Mouse (Mus musculus) megakaryocyte progenitor cell, adult 5-6 weeks (primary cell): ENCODE data around the gene Tnrc6b. TPM values are rescaled to one million over a fixed set of nuclear protein-coding genes. Genes with fewer than 3 reads are reported as not detected.

Experiments used
- ATAC-seq: replicated peaks from 2 replicates; pipeline ENCODE4 v1.8.0; 2016; ENCODE audit warnings: mild to moderate bottlenecking, moderate TSS enrichment, inconsistent platforms; ENCODE audit not compliant: poor library complexity
- total RNA-seq, 2 experiments: library from RNA; stranded (forward) in 1 of 2; stranded (reverse) in 1 of 2; fragments of 157-497, 149-512 nt in 1 of 2; fragments of 200-1000 nt in 1 of 2; gene quantifications; 2 replicates each; pipeline versions ENCODE4 v1.2.3 to v1.2.4; 2015 to 2017

Tnrc6b gene
- total RNA-seq, 2 experiments from 2014 or later = 46.5 to 46.6 TPM

GRCm38 (mm10) chr15:80701481-80702257 is 9.4 kb upstream of the Tnrc6b start:
- ATAC-seq = no peak

- ATAC-seq = no peak
Measured at GRCm38 (mm10) chr15:80702910-80703309, 8.2 kb upstream of the Tnrc6b start.

DNA sequence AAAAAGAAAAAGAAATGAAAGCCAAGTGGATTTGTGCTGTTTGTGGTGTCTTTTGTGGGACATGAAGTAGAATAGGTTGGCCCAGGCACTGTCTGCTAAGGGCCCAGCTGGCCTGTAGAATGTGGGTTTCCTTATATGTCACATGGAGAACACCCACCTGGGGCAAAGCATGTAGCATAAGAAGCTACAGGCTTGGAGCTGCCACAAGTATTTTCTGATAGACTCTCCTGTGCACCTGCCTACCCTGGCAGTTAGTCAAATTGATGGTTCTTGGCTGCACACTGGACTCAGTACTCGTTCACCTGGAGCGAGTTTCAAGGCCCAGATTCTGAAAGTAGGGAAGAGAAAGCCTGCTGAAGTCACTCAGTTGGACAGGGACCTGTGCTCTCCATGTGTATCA is 7.6 kb upstream of the Tnrc6b start:
- ATAC-seq = no peak

DNA sequence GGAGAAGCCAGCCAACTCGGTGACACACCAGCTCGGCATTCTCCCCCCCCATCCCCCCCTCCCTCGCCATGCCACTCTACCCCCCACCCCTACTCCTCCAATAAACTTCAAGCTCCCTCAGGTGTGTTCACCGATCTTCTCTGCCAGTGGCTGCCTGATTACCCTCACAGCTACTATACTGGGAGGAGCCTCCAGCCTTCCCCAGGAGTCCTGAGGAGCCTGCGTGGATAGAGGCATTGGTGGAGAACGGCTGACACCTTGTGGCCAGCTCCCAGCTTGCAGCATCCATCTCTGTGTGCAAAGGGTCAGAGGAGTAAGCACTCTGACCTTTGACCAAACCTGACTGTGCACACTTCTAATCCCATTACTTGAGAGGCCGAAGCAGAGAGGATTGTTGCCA is 6.8 kb upstream of the Tnrc6b start:
- peak; percentile 93 for ATAC-seq

- ATAC-seq = no peak
Measured at GRCm38 (mm10) chr15:80705828-80706549, 5.1 kb upstream of the Tnrc6b start.

- ATAC-seq = no peak
Measured at GRCm38 (mm10) chr15:80706596-80706995, 4.5 kb upstream of the Tnrc6b start.

DNA sequence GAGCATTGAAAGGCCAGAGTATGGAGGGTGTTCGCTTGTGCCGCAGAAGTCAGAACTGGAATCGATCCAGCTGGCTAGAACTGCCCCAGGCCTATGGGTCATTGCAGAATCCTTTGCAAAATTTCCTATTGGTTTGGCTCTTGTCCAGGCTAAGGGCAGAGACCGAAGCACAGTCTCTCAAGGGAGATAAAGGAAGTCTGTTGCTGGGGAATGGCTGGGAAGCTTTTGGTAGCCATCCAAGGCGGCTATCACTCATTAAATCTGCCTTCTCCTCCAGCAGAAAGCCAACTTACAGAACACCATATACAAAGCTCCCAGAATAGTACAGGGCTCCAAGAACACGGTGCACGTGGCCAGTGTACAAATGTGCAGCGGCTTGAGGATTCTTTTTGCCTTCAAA is 4.0 kb upstream of the Tnrc6b start:
- ATAC-seq = no peak

DNA sequence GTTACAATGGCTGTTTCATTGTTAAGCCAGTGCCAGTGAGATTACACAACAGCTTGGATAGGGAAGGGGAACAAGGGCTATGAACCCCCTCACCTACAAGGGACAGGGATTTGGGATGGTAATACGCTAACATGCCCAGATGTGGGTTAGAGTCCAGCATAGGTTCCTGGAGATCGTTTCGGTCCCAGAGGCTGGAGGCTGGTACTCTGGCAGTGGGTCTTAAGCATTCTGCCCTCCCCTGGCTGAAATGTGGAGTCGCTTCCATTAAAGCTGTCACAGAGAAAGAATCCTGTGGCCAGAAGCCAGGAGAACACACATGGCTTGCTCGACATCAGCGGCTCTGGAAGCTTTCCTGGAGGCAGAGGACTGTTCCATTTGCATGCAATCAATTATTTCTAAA is 1.5 kb upstream of the Tnrc6b start:
- no peak for ATAC-seq

- ATAC-seq = no peak
Measured at GRCm38 (mm10) chr15:80710257-80710607, 881 bp upstream of the Tnrc6b start.

DNA sequence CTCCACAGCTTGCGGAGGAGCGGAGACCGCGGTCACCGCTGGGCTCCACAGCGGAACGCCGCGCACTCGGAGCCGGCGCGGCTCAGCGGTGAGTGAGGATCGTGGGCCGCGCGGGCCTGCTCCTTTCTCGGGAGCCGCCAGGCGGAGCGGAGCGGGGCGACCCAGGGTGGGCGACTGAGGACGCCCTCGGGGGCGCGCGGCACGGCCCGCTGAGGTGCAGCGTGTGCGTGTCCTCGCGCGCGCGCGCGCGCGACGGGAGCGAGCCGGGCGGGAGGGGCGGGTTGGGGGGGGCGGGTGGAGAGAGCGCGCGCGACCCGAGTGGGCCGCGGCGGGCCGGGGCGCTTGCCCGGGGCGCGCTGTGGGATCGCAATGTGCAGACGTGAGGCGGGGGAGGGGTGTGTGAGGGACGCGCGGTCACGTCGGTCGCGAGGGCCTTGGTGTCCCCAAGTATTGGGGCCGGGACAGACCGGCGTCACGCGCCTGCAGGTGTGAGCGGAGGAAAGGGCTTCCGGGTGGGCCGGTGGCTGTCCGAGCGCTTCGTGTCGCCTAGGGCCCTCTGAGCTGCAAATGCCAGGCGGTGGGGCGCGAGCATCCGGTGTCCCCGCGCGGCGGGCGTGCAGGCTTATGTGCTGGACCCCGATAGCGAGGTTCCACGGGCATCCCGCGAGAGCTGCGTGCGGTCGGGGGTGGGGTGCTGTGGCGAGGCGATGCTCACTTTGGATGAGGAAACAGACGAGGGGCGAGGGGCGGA is 463 bp downstream of the Tnrc6b start:
- ATAC-seq = peak; percentile 34

DNA sequence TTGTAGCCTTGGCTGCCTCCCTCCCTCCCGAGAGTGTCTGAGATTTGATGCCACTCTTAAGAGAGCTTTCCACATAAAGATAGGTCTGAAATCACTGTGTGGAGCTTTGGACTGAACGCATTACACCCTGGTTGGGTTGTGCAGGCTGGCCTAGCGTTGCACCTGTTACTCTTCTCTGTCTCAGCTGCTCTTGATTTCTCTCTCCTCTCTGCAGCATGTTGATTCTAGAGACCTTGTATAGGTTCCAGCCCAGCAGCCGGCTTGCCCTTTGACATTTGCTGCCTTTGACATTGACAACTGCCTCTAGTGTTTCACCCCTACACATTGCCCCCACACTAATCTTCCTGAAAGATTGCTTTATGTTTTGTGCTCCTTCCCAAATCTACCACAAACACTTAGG is 3.2 kb downstream of the Tnrc6b start:
- no peak for ATAC-seq

DNA sequence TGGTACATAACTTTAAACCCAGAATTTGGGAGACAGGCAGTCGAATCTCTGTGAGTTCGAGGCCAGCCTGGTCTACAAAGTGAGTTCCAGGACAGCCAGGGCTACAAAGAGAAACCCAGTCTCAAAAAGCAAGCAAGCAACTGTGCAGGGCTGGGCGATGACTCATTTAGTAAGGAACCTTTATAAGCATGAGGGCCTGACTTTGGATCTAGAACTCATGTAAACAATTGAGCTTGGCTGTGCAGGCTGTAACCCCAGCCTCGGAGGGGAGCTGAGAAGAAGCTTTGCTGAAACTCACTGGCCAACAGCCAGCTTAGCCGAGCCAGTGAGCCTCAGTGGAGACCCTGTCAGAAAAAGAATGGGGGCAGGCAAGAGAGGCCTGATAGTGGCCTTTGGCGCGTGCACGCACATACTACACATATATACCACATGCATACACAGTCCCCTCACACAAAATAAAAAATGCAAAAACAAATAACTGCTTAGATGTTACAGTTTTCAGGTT is 5.6 kb downstream of the Tnrc6b start:
- ATAC-seq = no peak

DNA sequence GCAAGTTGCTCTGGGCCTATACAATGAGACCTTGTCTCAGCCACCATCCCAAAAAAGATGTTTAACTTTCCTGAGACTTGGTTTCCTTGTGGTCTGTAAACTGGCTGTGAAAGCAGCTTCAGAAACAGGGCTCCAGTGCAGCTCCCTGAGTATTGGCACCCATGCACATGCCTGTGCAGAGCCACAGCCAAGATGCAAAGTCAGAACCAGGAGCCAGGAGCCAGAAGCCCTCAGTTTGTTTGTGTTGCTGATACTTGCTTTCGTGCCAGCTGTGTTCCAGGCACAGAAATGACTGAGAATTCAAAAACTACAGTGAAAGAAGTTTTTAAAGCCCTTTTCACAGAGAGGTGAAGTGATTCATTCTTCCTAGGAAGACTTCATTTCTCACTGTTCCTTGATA is 6.3 kb downstream of the Tnrc6b start:
- ATAC-seq = no peak

GRCm38 (mm10) chr15:80720249-80720648 is 9.1 kb downstream of the Tnrc6b start:
- ATAC-seq = no peak

GRCm38 (mm10) chr15:80721861-80722260 is 10.7 kb downstream of the Tnrc6b start:
- no peak for ATAC-seq

DNA sequence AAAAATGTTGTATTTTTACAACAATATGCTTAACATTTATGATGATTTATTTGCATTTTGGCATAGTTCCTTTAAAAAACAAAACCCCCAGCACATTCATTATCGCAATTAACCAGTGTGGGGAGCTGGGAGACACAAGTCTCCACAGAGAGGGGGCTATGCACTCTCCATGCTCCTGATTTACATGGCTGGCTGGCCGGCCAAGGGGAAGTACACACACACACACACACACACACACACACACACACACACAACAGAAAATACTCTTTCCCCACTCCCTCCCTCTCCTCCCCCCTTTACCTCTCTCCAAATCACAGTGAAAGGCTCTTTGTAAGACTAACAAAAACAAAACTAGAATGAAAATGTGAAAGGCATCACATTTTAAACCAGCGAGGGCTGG is 11.3 kb downstream of the Tnrc6b start:
- ATAC-seq = no peak

GRCm38 (mm10) chr15:80729477-80729876 is 18.4 kb downstream of the Tnrc6b start:
- ATAC-seq = no peak

- ATAC-seq = no peak
Measured at GRCm38 (mm10) chr15:80731043-80731442, 19.9 kb downstream of the Tnrc6b start.

DNA sequence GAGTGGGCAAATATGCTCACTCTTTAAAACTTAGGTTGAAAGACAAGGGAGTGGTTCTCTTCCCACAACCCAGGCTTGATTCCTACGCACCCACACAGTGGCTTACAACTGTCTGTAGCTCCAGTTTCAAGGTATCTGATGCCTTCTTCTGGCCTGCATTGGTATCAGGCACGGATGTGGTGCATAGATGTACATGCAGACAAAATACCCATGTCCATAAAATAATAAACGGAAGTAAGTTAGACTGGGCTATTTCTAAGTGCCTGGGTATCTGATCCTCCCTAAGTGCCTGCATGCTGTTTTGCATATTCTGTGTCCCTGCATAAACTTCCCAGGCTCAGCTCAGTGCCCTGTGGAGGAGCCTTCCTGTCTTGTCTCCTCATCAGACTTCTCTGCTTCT is 20.4 kb downstream of the Tnrc6b start:
- ATAC-seq = no peak

GRCm38 (mm10) chr15:80732266-80733030 is 21.3 kb downstream of the Tnrc6b start:
- no peak for ATAC-seq

GRCm38 (mm10) chr15:80735300-80735699 is 24.2 kb downstream of the Tnrc6b start:
- ATAC-seq = no peak
